Mouse (Mus musculus) heart, postnatal 0 days (tissue): Measurements from ENCODE around the gene Cab39. TPM values are rescaled to one million over a fixed set of nuclear protein-coding genes. Genes with fewer than 3 reads are reported as not detected.

Source experiments
- ATAC-seq: fragments of 200-750 bp; cut with Nextera tagmentation; 2 replicates; pipeline ENCODE4 v1.8.0; 2017; ENCODE audit warnings: low read depth, moderate number of reproducible peaks, moderate library complexity; ENCODE audit not compliant: insufficient read depth
- DNase-seq: peaks from one replicate; pipeline ENCODE4 v3.0.0-alpha.2; 2016; ENCODE audit warnings: low spot score
- H3K27ac ChIP-seq: fragments of 300-500 bp; sonication (generic); 2 replicates; pipeline ENCODE4 v1.5.1; 2014; ENCODE audit warnings: low read depth, mild to moderate bottlenecking
- H3K27me3 ChIP-seq: fragments of 300-500 bp; sonication (generic); 2 replicates; pipeline ENCODE4 v1.6.1; 2014; ENCODE audit warnings: low read length, mixed read lengths; ENCODE audit not compliant: control insufficient read depth, insufficient read depth
- H3K36me3 ChIP-seq: fragments of 300-500 bp; sonication (generic); replicated peaks from 2 replicates; pipeline ENCODE4 v1.6.1; 2014; ENCODE audit warnings: low read length, mixed read lengths; ENCODE audit not compliant: control insufficient read depth, insufficient read depth
- H3K4me1 ChIP-seq: fragments of 300-500 bp; sonication (generic); 2 replicates; pipeline ENCODE4 v1.6.1; 2014; ENCODE audit warnings: antibody characterized with exemption; ENCODE audit not compliant: control insufficient read depth, insufficient read depth
- H3K4me2 ChIP-seq: fragments of 300-500 bp; sonication (generic); 2 replicates; pipeline ENCODE4 v1.6.1; 2014; ENCODE audit warnings: low read depth, mild to moderate bottlenecking, low read length, moderate library complexity
- H3K4me3 ChIP-seq: fragments of 300-500 bp; sonication (generic); 2 replicates; pipeline ENCODE4 v1.5.1; 2014; ENCODE audit warnings: low read depth, low read length
- H3K9ac ChIP-seq: fragments of 300-500 bp; sonication (generic); replicated peaks from 2 replicates; pipeline ENCODE4 v1.6.1; 2014; ENCODE audit warnings: low read depth, low read length, mixed read lengths
- H3K9me3 ChIP-seq: fragments of 300-500 bp; sonication (generic); replicated peaks from 2 replicates; pipeline ENCODE4 v1.6.1; 2016; ENCODE audit warnings: low read length; ENCODE audit not compliant: control insufficient read depth
- CTCF ChIP-seq: IDR thresholded peaks from 2 replicates; pipeline ENCODE4 v1.5.1; 2016; ENCODE audit warnings: antibody characterized with exemption, control low read depth, low read depth
- EP300 ChIP-seq: IDR thresholded peaks from 2 replicates; pipeline ENCODE4 v1.6.1; 2016; ENCODE audit warnings: antibody characterized with exemption, low read depth
- WGBS: fragments of 180-500 bp; shearing (Covaris S2); extraction: QIAGEN DNeasy Blood & Tissue Kit; methylation state at CpG from one replicate; pipeline ENCODE4 v1.1.7; 2014; 5-methylcytosine and 5-hydroxymethylcytosine counted together
- polyA plus RNA-seq: library from polyadenylated mRNA; unstranded; fragments of >200 nt; fragmentation: Nextera tagmentation; extraction: Ambion mirVana; gene quantifications from 2 replicates; pipeline ENCODE4 v1.2.1, GENCODE M21; 2015
- total RNA-seq: library from RNA; depleted of rRNA; stranded (reverse); fragments of >200 nt; gene quantifications from 2 replicates; pipeline ENCODE4 v1.2.3, GENCODE M21; 2014; ENCODE audit warnings: low replicate concordance; rRNA removed

Gene Cab39
- 102 and 138 TPM in 2 replicates for total RNA-seq
- polyA plus RNA-seq: 20.0 and 21.3 TPM in 2 replicates

DNA sequence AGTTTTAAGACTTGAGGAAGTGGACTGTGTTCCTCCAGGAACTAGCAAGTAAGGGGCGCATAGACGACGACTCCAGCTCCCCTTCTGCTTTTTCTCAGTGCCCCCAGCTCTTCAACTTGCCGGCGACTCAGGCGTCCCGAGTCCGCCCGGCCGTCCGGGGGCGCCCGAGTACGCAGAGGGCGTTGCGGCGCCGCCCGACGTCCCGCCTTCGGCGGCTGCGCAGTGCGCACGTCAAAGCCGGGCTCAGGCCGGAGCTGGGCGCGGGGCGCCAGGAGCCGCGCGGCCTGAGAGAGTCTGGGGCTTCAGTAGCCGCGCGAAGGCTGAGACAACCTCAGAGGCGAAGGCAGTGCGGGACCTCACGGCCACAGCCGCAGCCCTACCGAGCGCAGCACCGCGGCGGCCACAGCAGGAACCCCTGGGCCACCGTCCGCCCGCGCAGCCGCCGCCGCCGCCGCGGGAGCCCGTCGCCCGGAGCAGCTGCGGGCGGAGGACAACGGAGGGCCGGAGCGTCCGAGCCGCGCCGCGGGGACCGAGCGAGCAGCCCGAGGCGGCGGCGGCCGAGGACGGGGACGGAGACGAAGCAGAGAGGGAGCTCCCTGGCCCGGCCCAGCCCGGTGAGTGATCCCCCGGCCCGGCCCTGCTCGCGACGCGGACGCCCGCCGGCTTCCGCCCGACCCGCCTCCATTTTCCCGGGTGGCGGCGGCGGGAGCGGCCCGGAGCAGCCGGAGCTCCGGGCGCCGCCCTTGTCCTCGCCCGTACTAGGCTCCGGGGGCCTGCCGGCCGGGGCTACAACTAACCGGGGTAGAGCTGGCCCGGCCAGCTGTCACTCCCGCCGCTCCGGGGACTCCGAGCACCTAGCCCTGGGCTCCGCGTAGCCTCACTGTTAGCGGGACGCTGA is at the start of gene Cab39:
TSS of gene Cab39 (plus strand) at position 234 of the 898 bp plus-strand sequence.
- Histone ChIP-seq H3K4me1 (no peaks in the 10 kb centered on the region), H3K4me3 (peak within 1 kb of the TSS; percentile 100), H3K9ac (peak within 1 kb of the TSS; percentile 100), H3K27me3 (no peaks in the 10 kb centered on the region), H3K27ac (peak within 1 kb of the TSS; percentile 99), H3K9me3 (no peaks in the 10 kb centered on the region), H3K4me2 (peak within 1 kb of the TSS; percentile 82), H3K36me3 (0 out of 2 replicates have a peak, but pooled peaks cover 5% of the 10 kb centered on the region)
- peak; percentile 65 for TF ChIP-seq CTCF
- no peak for TF ChIP-seq EP300
- ATAC-seq (peak; percentile 95), DNase-seq (peak; percentile 76)
- under 1% methylated on average over 87 of the region's 118 CpGs for WGBS

DNA sequence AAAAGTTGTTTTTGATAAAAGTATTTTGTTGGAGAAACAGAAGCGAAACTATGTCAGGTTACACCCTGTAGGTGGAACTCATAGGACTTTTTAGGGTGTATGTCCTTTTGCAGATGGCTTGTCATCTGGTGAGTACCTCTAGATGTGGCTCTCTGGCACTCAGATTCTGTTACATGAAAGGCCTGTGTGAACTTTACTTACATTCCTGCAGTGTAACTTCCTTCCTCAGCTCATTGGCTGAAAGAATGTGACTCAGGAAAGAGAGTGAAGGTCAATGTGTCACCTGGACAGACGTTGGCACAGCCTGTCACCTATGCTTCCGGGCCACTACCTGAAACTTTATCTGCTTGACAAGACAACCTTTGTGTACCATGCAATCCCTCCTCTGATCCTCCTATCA is 48.7 kb upstream of the Cab39 start:
- no peak overlapping the region for H3K4me3 ChIP-seq
- H3K4me2 ChIP-seq: no peak overlapping the region
- no peak overlapping the region for H3K9ac ChIP-seq
- TF ChIP-seq EP300 (no peak), CTCF (no peak)
- DNase-seq: no peak
- no peak overlapping the region for H3K27ac ChIP-seq
- no peaks in the 10 kb centered on the region for H3K27me3 ChIP-seq
- no peaks in the 10 kb centered on the region for H3K9me3 ChIP-seq
- ATAC-seq: no peak
- WGBS: 67% methylated on average over 3 of the region's 3 CpGs
- no peaks in the 10 kb centered on the region for H3K36me3 ChIP-seq
- no peaks in the 10 kb centered on the region for H3K4me1 ChIP-seq

DNA sequence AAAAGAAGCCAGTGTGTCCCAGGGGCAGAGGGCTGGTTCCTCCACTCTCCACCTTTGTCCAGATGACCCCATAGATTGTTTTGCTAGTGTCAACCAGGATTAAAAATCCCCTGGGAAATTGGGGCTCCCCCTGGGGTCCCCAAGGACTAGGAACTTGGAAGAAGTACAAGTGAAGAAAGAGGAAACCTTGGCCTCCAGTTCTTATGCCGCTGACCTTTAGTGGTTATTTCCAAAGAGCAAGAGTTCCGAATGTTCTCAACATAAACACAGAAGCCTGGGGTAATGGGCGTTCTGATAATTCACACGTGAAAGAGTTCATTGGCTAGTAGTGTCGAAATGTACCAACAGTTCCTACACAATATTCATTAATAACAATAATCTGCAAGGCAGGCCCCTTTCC is 46.7 kb upstream of the Cab39 start:
- no peaks in the 10 kb centered on the region for H3K27me3 ChIP-seq
- ATAC-seq: no peak

DNA sequence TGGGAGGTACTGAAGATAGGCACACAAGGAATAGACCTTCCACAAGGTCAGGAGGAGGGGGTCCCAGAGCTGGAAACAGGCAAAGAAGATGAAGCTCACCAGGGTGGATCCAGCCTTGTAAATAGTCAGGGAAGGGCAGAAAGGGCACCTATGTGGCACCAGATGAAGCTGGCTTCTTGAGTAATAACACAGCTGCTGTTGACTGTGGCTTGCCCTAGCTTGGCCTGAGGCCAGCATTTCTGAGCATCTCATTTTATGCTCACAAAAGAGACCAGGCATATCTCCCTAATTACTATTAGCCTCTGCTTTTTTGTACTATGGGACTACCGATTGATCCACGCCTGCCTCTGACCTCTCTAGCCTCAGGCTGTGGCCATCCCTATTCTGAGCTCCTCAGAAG is 43.4 kb upstream of the Cab39 start:
- Histone ChIP-seq H3K4me1 (no peaks in the 10 kb centered on the region; the same call in 1 of the 2 replicates), H3K4me2 (no peak overlapping the region), H3K4me3 (no peak overlapping the region), H3K27me3 (no peaks in the 10 kb centered on the region), H3K27ac (no peak overlapping the region), H3K9me3 (no peaks in the 10 kb centered on the region), H3K9ac (no peak overlapping the region), H3K36me3 (no peaks in the 10 kb centered on the region)
- ATAC-seq (no peak), DNase-seq (no peak)
- TF ChIP-seq EP300: no peak
- no peak for TF ChIP-seq CTCF
- WGBS: 86% methylated on average over 2 of the region's 2 CpGs

More for the DNA sequence above, 46.7 kb upstream of the Cab39 start:
- Histone ChIP-seq H3K9me3 (no peaks in the 10 kb centered on the region), H3K4me2 (no peak overlapping the region), H3K9ac (no peak overlapping the region), H3K36me3 (no peaks in the 10 kb centered on the region), H3K4me1 (no peaks in the 10 kb centered on the region), H3K27ac (no peak overlapping the region), H3K4me3 (no peak overlapping the region)
- WGBS: 83% methylated on average over 5 of the region's 5 CpGs
- TF ChIP-seq EP300 (no peak), CTCF (no peak)
- no peak for DNase-seq

DNA sequence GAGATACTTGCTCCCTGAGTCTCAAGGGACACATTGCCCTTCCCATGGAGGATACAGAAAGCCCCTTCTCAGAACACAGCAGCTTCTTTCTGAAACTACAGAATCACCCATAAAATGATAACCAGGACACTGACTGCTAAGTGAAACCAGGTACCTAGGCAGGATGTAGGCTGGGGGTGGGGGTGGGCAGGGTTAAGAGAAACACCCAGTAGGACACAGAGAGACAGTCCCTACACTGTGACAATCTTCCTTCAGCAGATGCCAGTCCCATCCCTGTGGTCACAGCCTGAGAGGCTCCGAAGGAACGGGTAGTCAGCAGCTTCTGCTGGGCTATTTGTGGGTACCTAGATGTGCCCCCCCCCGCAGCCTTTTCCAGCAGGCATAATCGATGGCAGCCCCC is 42.6 kb upstream of the Cab39 start:
- no peak for TF ChIP-seq CTCF
- TF ChIP-seq EP300: no peak
- ATAC-seq (no peak), DNase-seq (no peak)
- WGBS: 71% methylated on average over 4 of the region's 4 CpGs
- Histone ChIP-seq H3K27ac (no peak overlapping the region), H3K9ac (no peak overlapping the region), H3K4me3 (no peak overlapping the region), H3K27me3 (no peaks in the 10 kb centered on the region), H3K9me3 (no peaks in the 10 kb centered on the region), H3K36me3 (no peaks in the 10 kb centered on the region), H3K4me1 (no peaks in the 10 kb centered on the region; the same call in 1 of the 2 replicates), H3K4me2 (no peak overlapping the region; the same call in 1 of the 2 replicates)
